Mouse (Mus musculus) olfactory bulb, adult 2 months (tissue): ENCODE data around the gene Eya2.

ENCODE experiments used
- CTCF ChIP-seq: fragments of 200-500 bp; IDR thresholded peaks from 2 replicates; pipeline ENCODE4 v1.5.1; 2012; ENCODE audit warnings: low read depth, mild to moderate bottlenecking, low read length, moderate library complexity; ENCODE audit not compliant: insufficient read depth
- POLR2A ChIP-seq: fragments of 200-500 bp; IDR thresholded peaks from 2 replicates; pipeline ENCODE4 v1.6.1; 2012; ENCODE audit warnings: mild to moderate bottlenecking, low read depth, low read length, moderate library complexity; ENCODE audit not compliant: insufficient read depth

DNA sequence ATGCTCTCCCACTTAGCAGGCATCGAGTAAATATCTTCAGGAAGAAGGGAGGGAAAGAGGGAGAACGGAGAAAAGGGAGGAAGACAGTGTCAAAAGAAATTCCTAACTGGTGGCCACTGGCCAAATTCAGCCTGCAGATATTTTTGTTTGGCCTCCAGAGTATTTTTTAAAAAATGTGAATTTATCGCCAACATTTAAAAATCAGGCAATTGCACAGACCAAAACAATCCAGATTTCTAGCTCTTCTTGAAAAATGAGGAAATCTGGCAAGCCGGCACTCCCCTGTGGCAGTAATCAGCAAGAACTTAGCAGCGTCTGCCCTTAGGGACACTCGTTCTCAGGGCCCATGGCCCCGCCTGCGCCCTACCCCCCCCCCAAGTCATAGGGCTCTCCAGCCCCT is 138.9 kb downstream of the Eya2 start:
- TF ChIP-seq CTCF, result no peak
- TF ChIP-seq POLR2A, result no peak
